7 mouse cellular contexts compared by ENCODE assay signal in the genomic region with DNA sequence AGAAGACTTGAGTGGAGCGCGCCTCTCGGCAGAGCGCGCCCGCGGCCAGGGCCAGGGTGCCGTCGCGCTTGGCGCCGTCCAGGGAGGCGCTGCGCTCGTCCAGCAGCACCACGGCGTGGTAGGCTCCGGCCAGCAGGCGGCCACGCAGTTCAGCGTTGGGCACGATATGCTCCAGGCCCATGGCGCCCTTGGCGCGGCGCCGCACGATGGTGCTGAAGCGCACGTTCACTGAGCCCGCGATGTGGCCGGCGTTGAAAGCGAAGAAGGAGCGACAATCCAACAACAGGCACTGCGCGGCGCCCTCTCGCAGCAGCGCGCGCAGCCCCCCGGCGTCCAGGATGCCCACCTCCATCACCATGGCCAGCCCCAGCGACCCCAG. TPM values are rescaled to one million over a fixed set of nuclear protein-coding genes. Genes with fewer than 3 reads are reported as not detected.
DNase-seq lines count a peak whose midpoint lies in the region; ATAC-seq and TF ChIP-seq lines count a peak whose summit lies in the region.

No protein-coding gene starts in this region.

- under 1% methylated on average over 46 of the region's 46 CpGs for WGBS in kidney, adult 2 months
- under 1% methylated on average over 46 of the region's 46 CpGs for WGBS in limb, embryonic 12.5 days
- under 1% methylated on average over 46 of the region's 46 CpGs for WGBS in midbrain, embryonic 16.5 days
- WGBS in spleen, adult 2 months: under 1% methylated on average over 46 of the region's 46 CpGs

- H3K9ac ChIP-seq in limb, embryonic 12.5 days (replicated peaks): peak overlapping the region; percentile 83
- peak overlapping the region; percentile 96 for H3K9ac ChIP-seq in midbrain, embryonic 16.5 days (ENCODE audit: low read depth, low read length)

- H3K27ac ChIP-seq in gastrocnemius, adult 2 months: peak overlapping the region; percentile 100
- peak overlapping the region; percentile 98 for H3K27ac ChIP-seq in kidney, adult 2 months (ENCODE audit: insufficient read depth, low read depth, low read length)
- peak overlapping the region; percentile 98 for H3K27ac ChIP-seq in limb, embryonic 12.5 days
- peak overlapping the region; percentile 98 for H3K27ac ChIP-seq in midbrain, embryonic 16.5 days (ENCODE audit: low read length)
- H3K27ac ChIP-seq in spleen, adult 2 months (ENCODE audit: insufficient read depth, low read length): peak overlapping the region; percentile 96

- peak; percentile 90 for DNase-seq in adrenal gland, postnatal 10 days
- DNase-seq in cerebellum, postnatal 4 days (ENCODE audit: low spot score in 2 of 2): peak; percentile 55 to 81
- peak; percentile 93 for DNase-seq in gastrocnemius, adult 2 months
- peak; percentile 89 for DNase-seq in kidney, adult 2 months
- peak in 1 of 2 experiments; percentile 63 for DNase-seq in spleen, adult 2 months (ENCODE audit: low read depth in 1 of 2, low spot score in 2 of 2)

- peak; percentile 64 for ATAC-seq in limb, embryonic 12.5 days (ENCODE audit: insufficient number of reproducible peaks, insufficient read depth, low FRiP score, low TSS enrichment, low read depth)
- peak; percentile 79 for ATAC-seq in midbrain, embryonic 16.5 days

- peak overlapping the region; percentile 86 for H3K4me3 ChIP-seq in gastrocnemius, adult 2 months
- H3K4me3 ChIP-seq in kidney, adult 2 months (ENCODE audit: insufficient read depth, low read depth, low read length): peak overlapping the region; percentile 85
- peak overlapping the region; percentile 77 for H3K4me3 ChIP-seq in limb, embryonic 12.5 days (replicated peaks)
- peak overlapping the region; percentile 80 for H3K4me3 ChIP-seq in midbrain, embryonic 16.5 days (ENCODE audit: low read depth, low read length)
- peak overlapping the region; percentile 75 for H3K4me3 ChIP-seq in spleen, adult 2 months (ENCODE audit: extremely low read depth, insufficient read depth, insufficient read length)

- no peak for TF ChIP-seq POLR2A in kidney, adult 2 months (IDR thresholded peaks at IDR 0.05; ENCODE audit: low read depth, low read length)
- no peak for TF ChIP-seq POLR2A in spleen, adult 2 months (IDR thresholded peaks at IDR 0.05; ENCODE audit: low read depth, low read length)

- intact Hi-C loops in gastrocnemius, adult 2 months (cut with DNase I): loop anchor here (1.0 to 2.0 kb wide), 5 partner anchors 18 to 131 kb away; no protein-coding TSS in a partner anchor

- TF ChIP-seq CTCF in gastrocnemius, adult 2 months (IDR thresholded peaks at IDR 0.05): peak; percentile 76
- TF ChIP-seq CTCF in kidney, adult 2 months (conservative IDR thresholded peaks at IDR 0.05; ENCODE audit: insufficient read depth, insufficient read length, low read depth, low read length): peak; percentile 69
- TF ChIP-seq CTCF in spleen, adult 2 months (IDR thresholded peaks at IDR 0.05; ENCODE audit: extremely low read depth, insufficient read depth, insufficient read length, insufficient replicate concordance): peak; percentile 35; the same call in 1 of the 2 replicates

- peaks cover 12% of the 10 kb centered on the region for H3K36me3 ChIP-seq in kidney, adult 2 months (ENCODE audit: control insufficient read depth, insufficient read depth, low read length)
- peaks cover 21% of the 10 kb centered on the region for H3K36me3 ChIP-seq in limb, embryonic 12.5 days
- no peaks in the 10 kb centered on the region for H3K36me3 ChIP-seq in midbrain, embryonic 16.5 days (ENCODE audit: control insufficient read depth, insufficient read depth, low read length)
- H3K36me3 ChIP-seq in spleen, adult 2 months (ENCODE audit: control insufficient read depth, insufficient read depth, low read length): peaks cover 3% of the 10 kb centered on the region

- no peaks in the 10 kb centered on the region for H3K9me3 ChIP-seq in limb, embryonic 12.5 days
- no peaks in the 10 kb centered on the region for H3K9me3 ChIP-seq in midbrain, embryonic 16.5 days (replicated peaks; ENCODE audit: control insufficient read depth, low read length, poor library complexity, severe bottlenecking)

- peaks cover 21% of the 10 kb centered on the region for H3K4me1 ChIP-seq in kidney, adult 2 months (ENCODE audit: control insufficient read depth, insufficient read depth, low read length)
- peaks cover 42% of the 10 kb centered on the region for H3K4me1 ChIP-seq in limb, embryonic 12.5 days (replicated peaks)
- H3K4me1 ChIP-seq in midbrain, embryonic 16.5 days (ENCODE audit: control insufficient read depth, insufficient read depth, low read length): peaks cover 36% of the 10 kb centered on the region
- no peaks in the 10 kb centered on the region; the same call in 1 of the 2 replicates for H3K4me1 ChIP-seq in spleen, adult 2 months (ENCODE audit: control insufficient read depth, insufficient read depth, insufficient read length)

- peak overlapping the region; percentile 78 for H3K4me2 ChIP-seq in limb, embryonic 12.5 days
- H3K4me2 ChIP-seq in midbrain, embryonic 16.5 days (ENCODE audit: low read length): peak overlapping the region; percentile 93

- no peaks in the 10 kb centered on the region for H3K27me3 ChIP-seq in kidney, adult 2 months (replicated peaks; ENCODE audit: control insufficient read depth, insufficient read depth, low read length)
- H3K27me3 ChIP-seq in limb, embryonic 12.5 days: no peaks in the 10 kb centered on the region; the same call in 1 of the 2 replicates
- H3K27me3 ChIP-seq in midbrain, embryonic 16.5 days (ENCODE audit: control insufficient read depth, insufficient read depth, low read depth, low read length): no peaks in the 10 kb centered on the region
- no peaks in the 10 kb centered on the region for H3K27me3 ChIP-seq in spleen, adult 2 months (ENCODE audit: control insufficient read depth, insufficient read depth, low read length)

RNA-seq across cellular contexts. Expression of gene Ergic1, which starts 53.3 kb away (rescaled TPM):
- 100 to 1,000 TPM; 137 to 143 TPM for total RNA-seq in adrenal gland, postnatal 10 days (2021)
- 10 to 100 TPM; 40.3 to 60.3 TPM for total RNA-seq in gastrocnemius, adult 2 months (2021)
- polyA plus RNA-seq in kidney, adult 2 months (2012; rRNA removed): 131 and 141 TPM in 2 replicates
- 90.7 and 103 TPM in 2 replicates for polyA plus RNA-seq in limb, embryonic 12.5 days (2016; fragmentation: Nextera tagmentation; extraction: Ambion mirVana)
- polyA plus RNA-seq in midbrain, embryonic 16.5 days (2015; fragmentation: Nextera tagmentation; extraction: Ambion mirVana): 102 and 103 TPM in 2 replicates
- polyA plus RNA-seq in spleen, adult 2 months (2012; rRNA removed): 39.2 and 47.4 TPM in 2 replicates

RNA-seq across cellular contexts. Expression of gene Dusp1, which starts 54.0 kb away (rescaled TPM):
- total RNA-seq in adrenal gland, postnatal 10 days (2021): 10 to 100 TPM; 40.3 to 89.1 TPM
- 10 to 100 TPM; 73.0 to 89.6 TPM for total RNA-seq in gastrocnemius, adult 2 months (2021)
- 52.4 and 66.1 TPM in 2 replicates for polyA plus RNA-seq in kidney, adult 2 months (2012; rRNA removed)
- 18.0 and 19.4 TPM in 2 replicates for polyA plus RNA-seq in limb, embryonic 12.5 days (2016; fragmentation: Nextera tagmentation; extraction: Ambion mirVana)
- polyA plus RNA-seq in midbrain, embryonic 16.5 days (2015; fragmentation: Nextera tagmentation; extraction: Ambion mirVana): 33.4 and 35.1 TPM in 2 replicates
- polyA plus RNA-seq in spleen, adult 2 months (2012; rRNA removed): 44.3 and 55.8 TPM in 2 replicates
